Mouse (Mus musculus) intestine, embryonic 14.5 days (tissue): ENCODE data around the gene Ttc12. TPM values are rescaled to one million over a fixed set of nuclear protein-coding genes. Genes with fewer than 3 reads are reported as not detected.

Experiments
- ATAC-seq: fragments of 200-750 bp; cut with Nextera tagmentation; replicated peaks from 2 replicates; pipeline ENCODE4 v1.8.0; 2017; ENCODE audit warnings: low read depth, moderate number of reproducible peaks, moderate TSS enrichment, moderate library complexity; ENCODE audit not compliant: low FRiP score, low TSS enrichment
- DNase-seq: peaks from one replicate; pipeline ENCODE4 v3.0.0-alpha.2; 2018; ENCODE audit warnings: low spot score
- H3K27ac ChIP-seq: fragments of 300-500 bp; sonication (generic); 2 replicates; pipeline ENCODE4 v1.5.1; 2014; ENCODE audit warnings: low read depth, mild to moderate bottlenecking, control low read depth
- H3K27me3 ChIP-seq: fragments of 300-500 bp; sonication (generic); replicated peaks from 2 replicates; pipeline ENCODE4 v1.6.1; 2014; ENCODE audit warnings: low read length, control low read depth; ENCODE audit not compliant: control insufficient read depth, insufficient read depth
- H3K36me3 ChIP-seq: fragments of 300-500 bp; sonication (generic); 2 replicates; pipeline ENCODE4 v1.6.1; 2014; ENCODE audit warnings: low read length, control low read depth; ENCODE audit not compliant: control insufficient read depth, insufficient read depth
- H3K4me1 ChIP-seq: fragments of 300-500 bp; sonication (generic); replicated peaks from 2 replicates; pipeline ENCODE4 v1.6.1; 2014; ENCODE audit warnings: low read length, control low read depth, mixed read lengths; ENCODE audit not compliant: control insufficient read depth, insufficient read depth
- H3K4me2 ChIP-seq: fragments of 300-500 bp; sonication (generic); 2 replicates; pipeline ENCODE4 v1.6.1; 2014; ENCODE audit warnings: low read length
- H3K4me3 ChIP-seq: fragments of 300-500 bp; sonication (generic); 2 replicates; pipeline ENCODE4 v1.5.1; 2014; ENCODE audit warnings: low read depth, low read length, control low read depth, mixed read lengths
- H3K9ac ChIP-seq: fragments of 300-500 bp; sonication (generic); 2 replicates; pipeline ENCODE4 v1.6.1; 2014; ENCODE audit warnings: mild to moderate bottlenecking, low read length
- H3K9me3 ChIP-seq: fragments of 300-500 bp; sonication (generic); 2 replicates; pipeline ENCODE4 v1.6.1; 2016; ENCODE audit warnings: low read length, control low read depth; ENCODE audit not compliant: control insufficient read depth
- WGBS: fragments of 180-500 bp; shearing (Covaris S2); extraction: QIAGEN DNeasy Blood & Tissue Kit; methylation state at CpG from one replicate; pipeline ENCODE4 v1.1.7; 2014; 5-methylcytosine and 5-hydroxymethylcytosine counted together
- polyA plus RNA-seq: library from polyadenylated mRNA; unstranded; fragments of >200 nt; fragmentation: Nextera tagmentation; extraction: Ambion mirVana; gene quantifications from 2 replicates; pipeline ENCODE4 v1.2.1, GENCODE M21; 2014

Ttc12 gene
- polyA plus RNA-seq, 1 experiment from 2014 or later, result 1.1 TPM

- H3K9me3 ChIP-seq, result no peaks in the 10 kb centered on the region
- H3K27ac ChIP-seq, result no peak overlapping the region
- 67% methylated on average over 10 of the region's 10 CpGs for WGBS
- DNase-seq (peak; percentile 58), ATAC-seq (no peak)
- no peak overlapping the region for H3K4me3 ChIP-seq
- no peak overlapping the region for H3K4me2 ChIP-seq
- no peak overlapping the region for H3K9ac ChIP-seq
- H3K27me3 ChIP-seq, result no peaks in the 10 kb centered on the region
- peaks cover 15% of the 10 kb centered on the region for H3K36me3 ChIP-seq
- H3K4me1 ChIP-seq, result no peaks in the 10 kb centered on the region
These were observed 42.9 kb upstream of the Ttc12 start for GRCm38 (mm10) chr9:49528943-49529342.

- H3K9ac ChIP-seq, result no peak overlapping the region
- H3K9me3 ChIP-seq, result no peaks in the 10 kb centered on the region
- 90% methylated on average over 5 of the region's 5 CpGs for WGBS
- H3K4me1 ChIP-seq, result no peaks in the 10 kb centered on the region
- ATAC-seq (no peak), DNase-seq (no peak)
- H3K4me3 ChIP-seq, result no peak overlapping the region
- no peaks in the 10 kb centered on the region for H3K27me3 ChIP-seq
- no peak overlapping the region for H3K4me2 ChIP-seq
- H3K27ac ChIP-seq, result no peak overlapping the region
- H3K36me3 ChIP-seq, result peaks cover 18% of the 10 kb centered on the region
These were observed 42.0 kb upstream of the Ttc12 start for GRCm38 (mm10) chr9:49528026-49528425.

- H3K9ac ChIP-seq, result no peak overlapping the region
- 71% methylated on average over 8 of the region's 8 CpGs for WGBS
- no peak overlapping the region for H3K27ac ChIP-seq
- DNase-seq (no peak), ATAC-seq (no peak)
- H3K36me3 ChIP-seq, result peaks cover 23% of the 10 kb centered on the region
- H3K4me2 ChIP-seq, result no peak overlapping the region
- no peaks in the 10 kb centered on the region for H3K4me1 ChIP-seq
- no peak overlapping the region for H3K4me3 ChIP-seq
- H3K27me3 ChIP-seq, result no peaks in the 10 kb centered on the region
- no peaks in the 10 kb centered on the region for H3K9me3 ChIP-seq
These were observed 41.3 kb upstream of the Ttc12 start for GRCm38 (mm10) chr9:49527340-49527739.

GRCm38 (mm10) chr9:49524721-49525120 is 38.7 kb upstream of the Ttc12 start:
- Histone ChIP-seq H3K27me3 (no peaks in the 10 kb centered on the region), H3K9ac (no peak overlapping the region), H3K4me3 (no peak overlapping the region), H3K4me1 (no peaks in the 10 kb centered on the region), H3K36me3 (peaks cover 32% of the 10 kb centered on the region; the same call in 1 of the 2 replicates), H3K9me3 (no peaks in the 10 kb centered on the region), H3K4me2 (no peak overlapping the region), H3K27ac (no peak overlapping the region)
- DNase-seq (no peak), ATAC-seq (no peak)
- 77% methylated on average over 9 of the region's 9 CpGs for WGBS

- WGBS, result 86% methylated on average over 9 of the region's 9 CpGs
- Histone ChIP-seq H3K4me3 (no peak overlapping the region), H3K4me2 (no peak overlapping the region), H3K4me1 (no peaks in the 10 kb centered on the region), H3K27me3 (no peaks in the 10 kb centered on the region), H3K9ac (no peak overlapping the region), H3K9me3 (no peaks in the 10 kb centered on the region), H3K27ac (no peak overlapping the region), H3K36me3 (peaks cover 41% of the 10 kb centered on the region)
- no peak for ATAC-seq
- no peak for DNase-seq
These were observed 37.9 kb upstream of the Ttc12 start for GRCm38 (mm10) chr9:49523881-49524280.

- ATAC-seq, result no peak
- 79% methylated on average over 2 of the region's 2 CpGs for WGBS
- H3K36me3 ChIP-seq, result peaks cover 17% of the 10 kb centered on the region
- no peaks in the 10 kb centered on the region for H3K4me1 ChIP-seq
- no peak overlapping the region for H3K4me3 ChIP-seq
- no peak overlapping the region for H3K27ac ChIP-seq
- H3K9ac ChIP-seq, result no peak overlapping the region
- DNase-seq, result no peak
- H3K27me3 ChIP-seq, result no peaks in the 10 kb centered on the region
- H3K9me3 ChIP-seq, result no peaks in the 10 kb centered on the region
- H3K4me2 ChIP-seq, result no peak overlapping the region
These were observed 28.3 kb upstream of the Ttc12 start for GRCm38 (mm10) chr9:49514306-49514705.

GRCm38 (mm10) chr9:49510666-49511065 is 24.6 kb upstream of the Ttc12 start:
- Histone ChIP-seq H3K27me3 (no peaks in the 10 kb centered on the region), H3K4me1 (no peaks in the 10 kb centered on the region), H3K36me3 (peaks cover 24% of the 10 kb centered on the region), H3K27ac (no peak overlapping the region), H3K4me2 (no peak overlapping the region), H3K9ac (no peak overlapping the region), H3K4me3 (no peak overlapping the region), H3K9me3 (no peaks in the 10 kb centered on the region)
- DNase-seq (no peak), ATAC-seq (no peak)
- 91% methylated on average over 4 of the region's 4 CpGs for WGBS

GRCm38 (mm10) chr9:49509628-49510027 is 23.6 kb upstream of the Ttc12 start:
- DNase-seq, result no peak
- 93% methylated on average over 8 of the region's 8 CpGs for WGBS
- no peaks in the 10 kb centered on the region for H3K4me1 ChIP-seq
- no peaks in the 10 kb centered on the region for H3K9me3 ChIP-seq
- H3K27ac ChIP-seq, result no peak overlapping the region
- no peak for ATAC-seq
- H3K4me2 ChIP-seq, result no peak overlapping the region
- H3K4me3 ChIP-seq, result no peak overlapping the region
- no peak overlapping the region for H3K9ac ChIP-seq
- H3K36me3 ChIP-seq, result peaks cover 32% of the 10 kb centered on the region
- H3K27me3 ChIP-seq, result no peaks in the 10 kb centered on the region

- H3K27ac ChIP-seq, result no peak overlapping the region
- ATAC-seq, result no peak
- H3K9ac ChIP-seq, result no peak overlapping the region
- peaks cover 35% of the 10 kb centered on the region for H3K36me3 ChIP-seq
- H3K4me3 ChIP-seq, result no peak overlapping the region
- DNase-seq, result no peak
- no peak overlapping the region for H3K4me2 ChIP-seq
- 94% methylated on average over 3 of the region's 3 CpGs for WGBS
- H3K4me1 ChIP-seq, result no peaks in the 10 kb centered on the region
- H3K9me3 ChIP-seq, result no peaks in the 10 kb centered on the region
- H3K27me3 ChIP-seq, result no peaks in the 10 kb centered on the region
These were observed 23.1 kb upstream of the Ttc12 start for GRCm38 (mm10) chr9:49509094-49509493.
